Mouse (Mus musculus): Measurements from ENCODE around the gene F830045P16Rik. TPM values are rescaled to one million over a fixed set of nuclear protein-coding genes. Genes with fewer than 3 reads are reported as not detected.

F830045P16Rik gene
- polyA plus RNA-seq, 1 experiment = not detected

- Histone ChIP-seq H3K9ac (ENCODE audit: low read depth, poor library complexity, severe bottlenecking) (no peak overlapping the region), H3K36me3 (ENCODE audit: control insufficient read depth, insufficient read depth, low read length, poor library complexity, severe bottlenecking) (no peaks in the 10 kb centered on the region), H3K27ac (ENCODE audit: insufficient read depth, low read length) (no peak overlapping the region), H3K9me3 (replicated peaks; ENCODE audit: control insufficient read depth, insufficient read depth, low read length, poor library complexity, severe bottlenecking) (peaks cover 10% of the 10 kb centered on the region), H3K4me1 (ENCODE audit: control insufficient read depth, insufficient read depth, low read length) (no peaks in the 10 kb centered on the region), H3K27me3 (ENCODE audit: control insufficient read depth, insufficient read depth, low read length, poor library complexity, severe bottlenecking) (no peaks in the 10 kb centered on the region), H3K4me3 (ENCODE audit: low read depth, low read length) (no peak overlapping the region)
- TF ChIP-seq EP300 (IDR thresholded peaks at IDR 0.05; ENCODE audit: insufficient read depth, low read depth, low read length) = no peak
- TF ChIP-seq POLR2A (IDR thresholded peaks at IDR 0.05; ENCODE audit: insufficient read depth, low read length) = no peak
Observed at GRCm38 (mm10) chr2:129531102-129531501, 5.3 kb downstream of the F830045P16Rik start.

- peaks cover 22% of the 10 kb centered on the region for H3K9me3 ChIP-seq (replicated peaks; ENCODE audit: control insufficient read depth, insufficient read depth, low read length, poor library complexity, severe bottlenecking)
- H3K36me3 ChIP-seq (ENCODE audit: control insufficient read depth, insufficient read depth, low read length, poor library complexity, severe bottlenecking) = no peaks in the 10 kb centered on the region
- no peaks in the 10 kb centered on the region for H3K4me1 ChIP-seq (ENCODE audit: control insufficient read depth, insufficient read depth, low read length)
- TF ChIP-seq EP300 (IDR thresholded peaks at IDR 0.05; ENCODE audit: insufficient read depth, low read depth, low read length) = no peak
- no peaks in the 10 kb centered on the region for H3K27me3 ChIP-seq (ENCODE audit: control insufficient read depth, insufficient read depth, low read length, poor library complexity, severe bottlenecking)
- H3K4me3 ChIP-seq (ENCODE audit: low read depth, low read length) = no peak overlapping the region
- H3K9ac ChIP-seq (ENCODE audit: low read depth, poor library complexity, severe bottlenecking) = no peak overlapping the region
- H3K27ac ChIP-seq (ENCODE audit: insufficient read depth, low read length) = no peak overlapping the region
Observed at GRCm38 (mm10) chr2:129529297-129530209, 6.8 kb downstream of the F830045P16Rik start.

- Histone ChIP-seq H3K4me1 (ENCODE audit: control insufficient read depth, insufficient read depth, low read length) (no peaks in the 10 kb centered on the region), H3K9me3 (replicated peaks; ENCODE audit: control insufficient read depth, insufficient read depth, low read length, poor library complexity, severe bottlenecking) (peaks cover 22% of the 10 kb centered on the region), H3K9ac (ENCODE audit: low read depth, poor library complexity, severe bottlenecking) (no peak overlapping the region), H3K27me3 (ENCODE audit: control insufficient read depth, insufficient read depth, low read length, poor library complexity, severe bottlenecking) (no peaks in the 10 kb centered on the region), H3K36me3 (ENCODE audit: control insufficient read depth, insufficient read depth, low read length, poor library complexity, severe bottlenecking) (no peaks in the 10 kb centered on the region), H3K4me3 (ENCODE audit: low read depth, low read length) (no peak overlapping the region), H3K27ac (ENCODE audit: insufficient read depth, low read length) (no peak overlapping the region)
- TF ChIP-seq CTCF (IDR thresholded peaks at IDR 0.05; ENCODE audit: low read depth, low read length) (no peak), EP300 (IDR thresholded peaks at IDR 0.05; ENCODE audit: insufficient read depth, low read depth, low read length) (no peak), POLR2A (IDR thresholded peaks at IDR 0.05; ENCODE audit: insufficient read depth, low read length) (no peak)
Observed at GRCm38 (mm10) chr2:129527916-129528315, 8.5 kb downstream of the F830045P16Rik start.

GRCm38 (mm10) chr2:129526322-129526721 lies 10.1 kb downstream of the F830045P16Rik start:
- no peaks in the 10 kb centered on the region for H3K27me3 ChIP-seq (ENCODE audit: control insufficient read depth, insufficient read depth, low read length, poor library complexity, severe bottlenecking)
- H3K36me3 ChIP-seq (ENCODE audit: control insufficient read depth, insufficient read depth, low read length, poor library complexity, severe bottlenecking) = no peaks in the 10 kb centered on the region
- TF ChIP-seq CTCF (IDR thresholded peaks at IDR 0.05; ENCODE audit: low read depth, low read length) (no peak), EP300 (IDR thresholded peaks at IDR 0.05; ENCODE audit: insufficient read depth, low read depth, low read length) (no peak), POLR2A (IDR thresholded peaks at IDR 0.05; ENCODE audit: insufficient read depth, low read length) (no peak)
- no peak overlapping the region for H3K27ac ChIP-seq (ENCODE audit: insufficient read depth, low read length)
- H3K4me3 ChIP-seq (ENCODE audit: low read depth, low read length) = no peak overlapping the region
- no peaks in the 10 kb centered on the region for H3K4me1 ChIP-seq (ENCODE audit: control insufficient read depth, insufficient read depth, low read length)
- no peak overlapping the region for H3K9ac ChIP-seq (ENCODE audit: low read depth, poor library complexity, severe bottlenecking)
- peaks cover 22% of the 10 kb centered on the region for H3K9me3 ChIP-seq (replicated peaks; ENCODE audit: control insufficient read depth, insufficient read depth, low read length, poor library complexity, severe bottlenecking)

GRCm38 (mm10) chr2:129525644-129526043 lies 10.8 kb downstream of the F830045P16Rik start:
- Histone ChIP-seq H3K9ac (ENCODE audit: low read depth, poor library complexity, severe bottlenecking) (no peak overlapping the region), H3K4me3 (ENCODE audit: low read depth, low read length) (no peak overlapping the region), H3K27me3 (ENCODE audit: control insufficient read depth, insufficient read depth, low read length, poor library complexity, severe bottlenecking) (no peaks in the 10 kb centered on the region), H3K9me3 (replicated peaks; ENCODE audit: control insufficient read depth, insufficient read depth, low read length, poor library complexity, severe bottlenecking) (peaks cover 26% of the 10 kb centered on the region), H3K36me3 (ENCODE audit: control insufficient read depth, insufficient read depth, low read length, poor library complexity, severe bottlenecking) (no peaks in the 10 kb centered on the region), H3K4me1 (ENCODE audit: control insufficient read depth, insufficient read depth, low read length) (no peaks in the 10 kb centered on the region), H3K27ac (ENCODE audit: insufficient read depth, low read length) (no peak overlapping the region)
- TF ChIP-seq POLR2A (IDR thresholded peaks at IDR 0.05; ENCODE audit: insufficient read depth, low read length) (no peak), CTCF (IDR thresholded peaks at IDR 0.05; ENCODE audit: low read depth, low read length) (no peak), EP300 (IDR thresholded peaks at IDR 0.05; ENCODE audit: insufficient read depth, low read depth, low read length) (no peak)

GRCm38 (mm10) chr2:129518526-129518925 lies 17.9 kb downstream of the F830045P16Rik start:
- TF ChIP-seq POLR2A (IDR thresholded peaks at IDR 0.05; ENCODE audit: insufficient read depth, low read length) (no peak), EP300 (IDR thresholded peaks at IDR 0.05; ENCODE audit: insufficient read depth, low read depth, low read length) (no peak)
- H3K4me3 ChIP-seq (ENCODE audit: low read depth, low read length) = no peak overlapping the region
- no peaks in the 10 kb centered on the region for H3K27me3 ChIP-seq (ENCODE audit: control insufficient read depth, insufficient read depth, low read length, poor library complexity, severe bottlenecking)
- no peaks in the 10 kb centered on the region for H3K36me3 ChIP-seq (ENCODE audit: control insufficient read depth, insufficient read depth, low read length, poor library complexity, severe bottlenecking)
- no peak overlapping the region for H3K27ac ChIP-seq (ENCODE audit: insufficient read depth, low read length)
- no peak overlapping the region for H3K9ac ChIP-seq (ENCODE audit: low read depth, poor library complexity, severe bottlenecking)
- H3K9me3 ChIP-seq (replicated peaks; ENCODE audit: control insufficient read depth, insufficient read depth, low read length, poor library complexity, severe bottlenecking) = peaks cover 12% of the 10 kb centered on the region
- peaks cover 2% of the 10 kb centered on the region for H3K4me1 ChIP-seq (ENCODE audit: control insufficient read depth, insufficient read depth, low read length)

Measured in ES-Bruce4 (cell line).